Mouse (Mus musculus): Measurements from ENCODE around the gene Anks1b. TPM values are rescaled to one million over a fixed set of nuclear protein-coding genes. Genes with fewer than 3 reads are reported as not detected.

Anks1b gene
- polyA plus RNA-seq (2015; fragmentation: Nextera tagmentation; extraction: Ambion mirVana): 89.6 and 96.8 TPM in 2 replicates

DNA sequence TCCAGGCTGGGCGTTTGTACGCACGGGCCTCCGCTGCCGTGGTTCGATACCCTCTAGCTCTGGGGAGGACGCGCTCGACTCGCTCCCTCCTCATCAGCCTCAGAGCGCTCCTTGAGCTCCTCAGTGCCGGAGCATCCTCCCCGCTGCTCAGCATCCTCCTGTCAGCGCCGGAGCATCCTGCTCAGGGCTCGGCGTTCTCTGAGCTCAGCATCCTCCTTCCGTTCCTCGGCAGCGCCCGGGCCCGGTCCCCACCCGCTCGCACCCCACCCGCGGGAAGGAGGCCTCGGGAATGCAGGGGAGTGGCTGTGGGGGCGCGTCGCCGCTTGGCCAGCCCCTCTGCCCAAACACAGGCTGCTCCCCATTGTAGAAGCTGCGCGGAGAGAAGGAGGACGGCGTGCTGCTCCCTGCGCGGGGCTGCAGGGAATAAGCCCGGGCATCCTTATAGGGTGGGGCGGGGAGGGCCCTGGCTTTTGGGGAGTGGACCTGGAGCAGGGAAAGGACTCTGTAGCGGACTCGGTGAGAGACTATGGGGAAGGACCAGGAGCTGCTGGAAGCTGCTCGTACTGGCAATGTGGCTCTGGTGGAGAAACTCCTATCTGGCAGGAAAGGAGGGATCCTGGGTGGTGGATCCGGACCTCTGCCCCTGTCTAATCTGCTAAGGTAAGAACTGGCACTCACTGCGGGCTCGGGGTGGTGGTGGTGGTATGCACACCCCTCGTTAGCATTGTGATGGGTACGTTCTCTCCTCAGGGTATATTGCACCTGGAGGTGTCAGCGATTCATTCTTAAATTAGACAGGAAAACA, at the start of gene Anks1b:
Anks1b (plus strand) TSS at position 364 of the 805 bp plus-strand sequence.
- H3K4me3 ChIP-seq: peak within 1 kb of the TSS; percentile 95
- peak within 1 kb of the TSS; percentile 70 for H3K4me2 ChIP-seq
- under 1% methylated on average over 47 of the region's 48 CpGs for WGBS
- H3K27me3 ChIP-seq (replicated peaks): no peaks in the 10 kb centered on the region
- peak; percentile 88 for ATAC-seq (replicated peaks)
- H3K9ac ChIP-seq: peak within 1 kb of the TSS; percentile 98
- H3K9me3 ChIP-seq: no peaks in the 10 kb centered on the region
- peak within 1 kb of the TSS; percentile 99 for H3K27ac ChIP-seq
- no peaks in the 10 kb centered on the region for H3K36me3 ChIP-seq (replicated peaks)
- H3K4me1 ChIP-seq: peaks cover 21% of the 10 kb centered on the region

DNA sequence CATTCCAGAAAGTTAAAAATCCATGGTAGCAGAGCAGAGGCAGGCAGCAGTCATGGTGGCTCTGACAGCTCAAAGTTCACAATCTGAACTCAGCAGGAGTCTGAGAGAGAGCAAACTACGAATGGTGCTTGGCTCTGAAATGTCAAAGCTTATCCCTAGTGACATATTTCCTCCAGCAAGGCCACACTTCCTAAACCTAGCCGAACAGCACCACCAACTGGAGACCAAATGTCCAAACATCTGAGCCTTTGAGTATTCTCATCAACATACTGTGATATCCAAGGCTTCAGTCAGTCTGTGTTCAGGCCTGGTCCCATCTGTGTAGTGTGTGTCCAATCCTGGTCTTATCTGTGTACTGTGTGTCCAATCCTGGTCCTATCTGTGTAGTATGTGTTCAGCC, 49.4 kb upstream of the Anks1b start:
- no peaks in the 10 kb centered on the region for H3K9me3 ChIP-seq
- no peak overlapping the region for H3K4me2 ChIP-seq
- no peaks in the 10 kb centered on the region for H3K27me3 ChIP-seq (replicated peaks)
- H3K4me3 ChIP-seq: no peak overlapping the region
- H3K4me1 ChIP-seq: no peaks in the 10 kb centered on the region
- no peak for ATAC-seq (replicated peaks)
- no peak overlapping the region for H3K27ac ChIP-seq
- no peaks in the 10 kb centered on the region for H3K36me3 ChIP-seq (replicated peaks)
- 33% methylated on average over 2 of the region's 2 CpGs for WGBS
- no peak overlapping the region for H3K9ac ChIP-seq

DNA sequence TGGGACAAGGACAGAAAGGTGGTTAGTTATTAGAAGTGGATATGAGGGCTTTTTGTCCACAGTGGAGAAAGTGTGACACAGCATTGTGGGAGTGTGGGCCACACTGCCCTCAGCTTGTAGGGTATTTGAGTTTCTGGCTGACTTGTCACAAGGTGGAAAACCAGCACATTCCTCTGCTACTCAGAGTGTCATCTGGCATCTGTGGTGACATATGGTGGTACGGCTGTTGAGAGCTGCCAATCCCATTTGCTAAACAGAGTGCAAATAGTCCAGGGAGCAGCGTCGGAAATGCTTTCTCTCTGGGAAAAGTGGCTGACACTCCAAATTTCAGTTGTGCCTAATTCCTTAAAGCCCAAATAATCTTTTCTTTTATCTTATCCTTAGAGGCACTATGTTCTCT, 46.4 kb upstream of the Anks1b start:
- Histone ChIP-seq H3K4me3 (no peak overlapping the region), H3K36me3 (replicated peaks) (no peaks in the 10 kb centered on the region), H3K27ac (no peak overlapping the region), H3K4me1 (no peaks in the 10 kb centered on the region), H3K9me3 (no peaks in the 10 kb centered on the region), H3K27me3 (replicated peaks) (no peaks in the 10 kb centered on the region), H3K9ac (no peak overlapping the region), H3K4me2 (no peak overlapping the region)
- 72% methylated on average over 3 of the region's 3 CpGs for WGBS
- no peak for ATAC-seq (replicated peaks)

DNA sequence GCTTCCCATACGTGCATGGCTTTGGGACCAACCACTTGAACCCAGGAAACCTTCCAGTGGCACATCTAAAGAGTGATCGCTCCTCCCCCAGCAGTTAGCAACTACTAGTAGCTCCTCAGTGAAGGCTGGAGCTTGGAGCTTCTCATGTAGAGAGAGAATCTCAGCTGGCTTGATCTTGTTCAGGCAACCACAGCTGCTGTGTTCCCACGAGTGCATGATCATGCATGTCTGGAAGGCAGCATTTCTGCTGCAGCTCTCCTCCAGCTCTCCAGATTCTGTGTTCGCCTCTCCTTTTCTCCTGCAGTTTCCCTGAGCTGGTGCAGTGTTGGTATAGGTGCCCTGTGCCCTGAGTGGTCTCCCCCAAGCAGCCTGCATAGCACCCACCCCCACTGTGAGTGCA, 41.0 kb upstream of the Anks1b start:
- 81% methylated on average over 4 of the region's 4 CpGs for WGBS

DNA sequence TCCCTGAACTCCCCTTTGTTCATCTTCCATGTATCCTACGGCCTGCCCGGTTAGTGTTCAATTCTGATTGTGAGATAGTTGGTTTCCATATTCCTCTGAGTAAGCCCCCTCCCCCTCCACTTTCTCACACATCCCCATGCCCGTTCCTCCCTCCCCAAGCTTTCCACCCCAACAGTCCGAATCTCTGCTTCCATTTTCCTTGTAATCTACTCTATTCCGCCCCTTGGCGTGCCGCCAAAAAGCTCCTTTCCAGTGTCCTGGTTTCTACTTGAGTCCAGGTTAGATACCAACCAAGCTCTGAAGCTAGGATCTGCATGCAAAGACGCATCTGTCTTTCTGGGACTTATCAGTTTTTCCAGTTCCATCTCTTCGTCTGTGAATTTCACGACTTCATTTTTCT, 40.1 kb upstream of the Anks1b start:
- Histone ChIP-seq H3K4me3 (no peak overlapping the region), H3K4me2 (no peak overlapping the region), H3K36me3 (replicated peaks) (no peaks in the 10 kb centered on the region), H3K4me1 (no peaks in the 10 kb centered on the region), H3K27ac (no peak overlapping the region), H3K9me3 (no peaks in the 10 kb centered on the region), H3K27me3 (replicated peaks) (no peaks in the 10 kb centered on the region), H3K9ac (no peak overlapping the region)
- no peak for ATAC-seq (replicated peaks)
- 85% methylated on average over 10 of the region's 10 CpGs for WGBS

More for the DNA sequence above, 41.0 kb upstream of the Anks1b start:
- H3K4me3 ChIP-seq: no peak overlapping the region
- no peak for ATAC-seq (replicated peaks)
- no peaks in the 10 kb centered on the region for H3K4me1 ChIP-seq
- H3K36me3 ChIP-seq (replicated peaks): no peaks in the 10 kb centered on the region
- no peak overlapping the region for H3K27ac ChIP-seq
- no peak overlapping the region for H3K4me2 ChIP-seq
- H3K27me3 ChIP-seq (replicated peaks): no peaks in the 10 kb centered on the region
- no peak overlapping the region for H3K9ac ChIP-seq
- H3K9me3 ChIP-seq: no peaks in the 10 kb centered on the region

DNA sequence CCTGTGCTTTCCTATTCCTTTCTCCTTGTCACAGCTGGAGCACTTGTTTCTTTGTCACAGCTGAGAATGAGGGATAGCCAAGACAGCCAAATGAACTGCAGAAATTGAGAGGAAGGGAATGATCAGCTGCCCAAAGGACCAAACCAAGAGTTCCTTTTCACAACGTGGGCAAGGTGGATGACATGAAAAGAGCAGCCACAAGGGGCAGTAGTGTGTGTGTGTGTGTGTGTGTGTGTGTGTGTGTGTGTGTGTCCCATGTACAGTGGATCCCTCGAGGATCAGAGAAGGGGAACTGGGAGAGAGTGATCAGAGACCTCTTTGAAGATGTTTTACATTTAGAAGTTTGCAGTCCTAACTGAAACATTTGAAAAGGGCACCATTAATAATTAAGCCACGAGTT, 35.8 kb upstream of the Anks1b start:
- Histone ChIP-seq H3K4me2 (no peak overlapping the region), H3K4me3 (no peak overlapping the region), H3K27ac (no peak overlapping the region), H3K9me3 (no peaks in the 10 kb centered on the region), H3K36me3 (replicated peaks) (no peaks in the 10 kb centered on the region), H3K27me3 (replicated peaks) (no peaks in the 10 kb centered on the region), H3K4me1 (no peaks in the 10 kb centered on the region), H3K9ac (no peak overlapping the region)
- WGBS: 40% methylated on average over 3 of the region's 3 CpGs
- no peak for ATAC-seq (replicated peaks)

DNA sequence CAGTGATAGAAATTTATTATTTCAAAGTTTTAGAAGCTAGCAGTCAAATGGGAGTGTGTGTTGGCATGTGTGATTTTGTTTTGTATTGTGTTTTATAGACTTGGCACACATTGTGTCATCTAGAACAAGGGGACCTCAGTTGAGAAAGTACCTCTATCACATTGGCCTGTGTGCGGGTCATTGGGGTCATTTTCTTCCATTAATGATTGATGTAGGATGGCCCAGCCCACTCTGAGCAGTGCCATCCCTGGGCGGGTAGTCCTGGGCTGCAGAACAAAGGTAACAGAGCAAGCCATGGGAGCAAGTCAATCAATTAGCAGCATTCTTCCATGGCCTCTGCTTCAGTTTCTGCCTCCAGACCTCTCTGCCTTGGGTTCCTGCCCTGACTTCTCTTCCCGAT, 34.5 kb upstream of the Anks1b start:
- H3K27me3 ChIP-seq (replicated peaks): no peaks in the 10 kb centered on the region
- H3K9ac ChIP-seq: no peak overlapping the region
- no peaks in the 10 kb centered on the region for H3K36me3 ChIP-seq (replicated peaks)
- H3K4me1 ChIP-seq: no peaks in the 10 kb centered on the region
- H3K4me2 ChIP-seq: no peak overlapping the region
- H3K4me3 ChIP-seq: no peak overlapping the region
- 86% methylated on average over 3 of the region's 3 CpGs for WGBS
- H3K9me3 ChIP-seq: no peaks in the 10 kb centered on the region
- no peak overlapping the region for H3K27ac ChIP-seq
- ATAC-seq (replicated peaks): no peak

DNA sequence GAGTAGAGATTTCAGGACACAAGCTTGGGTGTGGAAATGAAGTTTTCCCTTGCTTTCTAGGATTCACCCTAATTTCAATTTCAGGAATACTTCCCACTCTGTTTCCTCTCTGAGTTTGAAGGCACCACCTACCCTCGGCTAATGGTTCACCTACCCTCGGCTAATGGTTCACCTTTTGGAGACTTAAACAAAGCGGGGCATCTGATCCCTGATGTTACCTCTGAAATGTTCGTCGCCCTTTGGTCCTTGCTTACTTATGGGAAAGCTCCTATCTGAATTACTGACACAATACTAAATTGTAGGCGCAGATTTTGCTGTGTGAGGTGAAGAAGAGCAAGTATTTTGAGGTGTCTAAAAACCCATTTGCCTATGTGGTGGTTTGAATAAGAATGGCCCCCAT, 22.4 kb upstream of the Anks1b start:
- H3K4me3 ChIP-seq: no peak overlapping the region
- H3K4me2 ChIP-seq: no peak overlapping the region
- no peaks in the 10 kb centered on the region for H3K4me1 ChIP-seq
- H3K9me3 ChIP-seq: peaks cover 4% of the 10 kb centered on the region; the same call in 1 of the 2 replicates
- H3K36me3 ChIP-seq (replicated peaks): no peaks in the 10 kb centered on the region
- no peak overlapping the region for H3K27ac ChIP-seq
- WGBS: 95% methylated on average over 6 of the region's 6 CpGs
- H3K27me3 ChIP-seq (replicated peaks): no peaks in the 10 kb centered on the region
- H3K9ac ChIP-seq: no peak overlapping the region
- ATAC-seq (replicated peaks): no peak

DNA sequence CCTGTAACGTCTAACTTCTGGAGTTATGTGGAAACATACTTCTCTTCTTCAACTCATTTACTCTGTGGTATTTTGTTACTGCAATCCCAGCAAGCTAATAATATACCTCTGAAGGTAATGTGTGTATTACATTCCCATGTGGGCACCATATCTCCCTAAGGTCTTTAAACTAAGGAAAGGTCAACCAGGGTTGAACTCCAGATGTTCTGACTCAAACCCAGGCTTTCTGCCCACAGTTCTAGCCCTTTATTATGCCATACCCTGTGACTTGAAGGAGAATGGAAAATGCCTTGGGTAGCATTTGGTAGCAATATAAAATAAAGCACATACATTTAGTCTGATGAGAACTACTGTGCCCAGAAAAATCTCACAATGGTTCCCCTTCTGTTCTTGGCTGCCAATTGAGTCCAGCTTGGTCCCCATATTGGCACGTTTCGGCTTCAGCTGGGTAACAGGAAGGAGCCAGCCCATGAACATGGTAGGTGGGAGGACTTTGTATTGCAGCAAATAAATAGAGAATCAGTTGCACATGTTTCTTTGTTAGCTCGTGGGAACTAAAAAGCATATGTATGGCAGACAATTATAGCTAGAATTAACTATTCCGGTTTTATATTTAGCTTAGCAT, 17.9 kb upstream of the Anks1b start:
- Histone ChIP-seq H3K27me3 (replicated peaks) (no peaks in the 10 kb centered on the region), H3K4me3 (no peak overlapping the region), H3K36me3 (replicated peaks) (no peaks in the 10 kb centered on the region), H3K4me1 (no peaks in the 10 kb centered on the region), H3K9ac (no peak overlapping the region), H3K4me2 (no peak overlapping the region), H3K27ac (no peak overlapping the region), H3K9me3 (no peaks in the 10 kb centered on the region)
- WGBS: 81% methylated on average over 5 of the region's 5 CpGs
- no peak for ATAC-seq (replicated peaks)

DNA sequence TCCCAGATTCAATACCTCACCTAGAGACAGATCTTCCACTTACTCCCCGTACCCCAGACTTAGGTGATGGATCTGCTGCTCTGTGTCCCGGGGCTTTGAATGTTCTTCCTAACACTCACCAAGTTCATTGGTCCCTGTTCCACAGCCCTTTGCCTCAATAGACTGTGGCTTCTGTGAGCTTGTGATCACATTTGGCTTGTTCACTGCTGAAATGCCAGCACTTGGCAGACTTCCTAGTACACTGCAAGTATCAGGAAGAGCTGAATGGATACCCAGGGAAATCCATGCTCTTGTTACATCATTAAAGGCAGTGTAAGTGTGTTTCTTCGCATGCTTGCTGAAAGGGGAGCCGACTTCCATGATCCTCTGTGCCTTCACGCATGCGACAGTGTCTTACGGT, 17.0 kb upstream of the Anks1b start:
- Histone ChIP-seq H3K27ac (no peak overlapping the region), H3K4me1 (no peaks in the 10 kb centered on the region)
- 89% methylated on average over 7 of the region's 7 CpGs for WGBS

DNA sequence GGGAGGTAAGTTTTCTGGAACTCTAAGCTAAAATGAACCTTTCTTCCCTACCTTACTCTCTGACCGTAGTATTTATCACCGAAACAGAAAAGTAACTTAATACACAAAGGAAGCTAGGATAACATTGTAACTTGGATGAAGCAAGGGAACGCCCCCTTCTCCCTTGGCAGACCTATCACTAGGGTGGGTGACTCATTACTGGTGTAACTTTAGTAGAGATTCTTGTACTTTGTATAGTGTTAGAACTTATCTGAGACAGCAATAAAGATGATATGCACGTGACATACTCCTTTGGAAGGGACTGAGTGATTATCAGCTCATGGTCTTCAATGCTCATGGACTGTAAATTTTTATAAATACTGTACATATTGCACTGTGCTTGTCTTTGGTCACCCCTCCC, 5.1 kb upstream of the Anks1b start:
- 92% methylated on average over 4 of the region's 4 CpGs for WGBS
- H3K27me3 ChIP-seq (replicated peaks): no peaks in the 10 kb centered on the region
- H3K9ac ChIP-seq: no peak overlapping the region
- H3K4me3 ChIP-seq: no peak overlapping the region
- no peak overlapping the region for H3K4me2 ChIP-seq
- H3K4me1 ChIP-seq: peaks cover 7% of the 10 kb centered on the region; the same call in 1 of the 2 replicates
- no peak overlapping the region for H3K27ac ChIP-seq
- H3K36me3 ChIP-seq (replicated peaks): no peaks in the 10 kb centered on the region
- no peak for ATAC-seq (replicated peaks)
- H3K9me3 ChIP-seq: no peaks in the 10 kb centered on the region

More for the DNA sequence above, 17.0 kb upstream of the Anks1b start:
- ATAC-seq (replicated peaks): no peak
- no peak overlapping the region for H3K4me2 ChIP-seq
- no peak overlapping the region for H3K9ac ChIP-seq
- no peaks in the 10 kb centered on the region for H3K27me3 ChIP-seq (replicated peaks)
- H3K9me3 ChIP-seq: no peaks in the 10 kb centered on the region
- no peak overlapping the region for H3K4me3 ChIP-seq
- no peaks in the 10 kb centered on the region for H3K36me3 ChIP-seq (replicated peaks)

DNA sequence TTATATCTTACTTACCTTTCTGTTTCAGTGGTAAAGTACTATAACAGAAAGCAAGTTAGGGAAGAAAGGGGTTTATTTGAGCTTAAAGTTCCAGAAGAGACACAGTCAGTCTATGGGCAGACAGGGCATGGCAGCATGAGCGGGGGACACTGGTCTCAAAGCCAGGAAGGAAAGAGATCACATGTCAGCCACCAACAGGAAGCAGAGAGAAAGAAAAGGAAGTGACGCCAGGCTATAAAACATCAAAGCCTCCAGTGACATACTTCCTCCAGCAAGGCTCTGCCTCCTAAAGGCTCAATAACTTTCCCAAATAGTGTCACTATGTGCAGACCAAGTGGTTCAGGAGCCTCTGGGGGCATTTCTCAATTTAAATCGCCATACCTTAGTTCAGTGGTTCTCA, 4.5 kb upstream of the Anks1b start:
- Histone ChIP-seq H3K4me3 (no peak overlapping the region), H3K4me1 (peaks cover 7% of the 10 kb centered on the region; the same call in 1 of the 2 replicates), H3K27ac (no peak overlapping the region), H3K9ac (no peak overlapping the region), H3K36me3 (replicated peaks) (no peaks in the 10 kb centered on the region), H3K9me3 (no peaks in the 10 kb centered on the region), H3K4me2 (no peak overlapping the region), H3K27me3 (replicated peaks) (no peaks in the 10 kb centered on the region)
- no peak for ATAC-seq (replicated peaks)
- 80% methylated on average over 3 of the region's 3 CpGs for WGBS

Measured in midbrain, embryonic 15.5 days (tissue).